Mouse (Mus musculus) gastrocnemius, postnatal 10 days (tissue): ENCODE results near the gene Chrna3. TPM values are rescaled to one million over a fixed set of nuclear protein-coding genes. Genes with fewer than 3 reads are reported as not detected.

Experiments
- DNase-seq: peaks from one replicate; pipeline ENCODE4 v3.0.0; 2021; ENCODE audit warnings: mixed read lengths
- total RNA-seq, 2 experiments: library from RNA; stranded (reverse); gene quantifications; 2 replicates each; pipeline ENCODE4 v1.2.3; 2021

The Chrna3 gene
- total RNA-seq, 2 experiments from 2014 or later, result 0.07 TPM; not detected in 1

- no peak for DNase-seq
Observed at GRCm38 (mm10) chr9:54995645-54996044, 30.7 kb downstream of the Chrna3 start.

DNA sequence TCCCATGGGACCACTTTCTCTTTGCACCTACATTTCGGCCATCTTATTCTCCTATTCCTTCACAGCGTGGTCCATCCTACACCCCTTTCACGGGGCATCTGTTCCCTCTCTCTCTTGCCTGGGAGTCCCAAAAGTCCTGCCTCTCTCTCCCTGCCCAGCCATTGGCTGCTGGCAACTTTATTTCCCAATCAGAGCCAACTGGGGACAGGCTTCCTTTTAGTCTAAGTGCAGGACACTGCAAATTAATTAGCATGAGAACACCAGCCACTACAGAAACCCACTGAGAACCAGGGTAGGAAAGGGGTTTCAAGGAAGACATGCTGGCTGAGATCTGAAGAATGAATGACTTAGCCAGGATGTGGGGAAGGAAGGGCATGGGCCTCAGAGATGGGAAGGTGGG lies 32.0 kb downstream of the Chrna3 start:
- no peak for DNase-seq

GRCm38 (mm10) chr9:54990362-54990761 lies 36.0 kb downstream of the Chrna3 start:
- no peak for DNase-seq

DNA sequence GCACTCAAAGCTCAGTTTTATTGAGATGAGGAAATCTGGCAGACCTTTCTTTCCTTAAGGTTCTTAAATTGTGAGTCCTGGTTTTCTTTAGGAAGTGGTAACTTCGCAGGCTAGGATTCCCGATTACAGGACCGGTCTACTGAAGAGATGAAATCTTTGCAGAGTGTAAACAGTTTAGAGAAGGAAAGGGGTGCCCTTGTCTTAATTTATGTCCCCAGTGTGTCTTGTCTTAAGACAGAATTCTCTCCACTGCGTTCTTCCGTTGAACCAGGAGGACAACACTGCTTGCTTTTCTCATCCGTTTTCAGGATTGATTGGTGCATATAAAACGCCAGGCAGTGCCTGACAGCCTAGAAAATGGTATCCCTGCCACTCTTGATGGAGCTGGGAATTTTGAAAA lies 44.0 kb downstream of the Chrna3 start:
- no peak for DNase-seq

- DNase-seq, result peak; percentile 18
Observed at GRCm38 (mm10) chr9:54981291-54982191, 44.8 kb downstream of the Chrna3 start.

- DNase-seq, result no peak
Observed at GRCm38 (mm10) chr9:54980674-54981073, 45.7 kb downstream of the Chrna3 start, which contains the start of gene Chrna5. Chrna5 (plus strand) TSS chr9:54980880.

GRCm38 (mm10) chr9:54969972-54970637 lies 56.3 kb downstream of the Chrna3 start:
- no peak for DNase-seq

DNA sequence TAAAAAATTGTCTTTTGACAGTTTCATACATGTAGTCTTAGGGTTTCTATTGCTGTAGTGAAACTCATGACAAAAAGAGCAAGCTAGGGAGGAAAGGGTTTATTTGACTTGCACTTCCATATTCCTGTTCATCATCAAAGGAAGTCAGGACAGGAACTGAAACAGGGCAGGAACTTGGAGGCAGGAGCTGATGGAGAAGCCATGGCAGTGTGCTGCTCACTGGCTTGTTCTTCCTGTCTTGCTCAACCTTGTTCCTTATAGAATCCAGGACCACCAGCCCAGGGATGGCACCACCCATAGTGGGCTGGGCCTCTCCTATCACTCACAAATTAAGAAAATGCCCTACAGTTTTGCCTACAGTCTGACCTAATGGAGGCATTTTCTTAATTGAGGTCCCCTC lies 62.7 kb downstream of the Chrna3 start:
- no peak for DNase-seq

- no peak for DNase-seq
Observed at GRCm38 (mm10) chr9:54961059-54961458, 65.3 kb downstream of the Chrna3 start.

Other genes starting within 250 kb of the Chrna3 start
- gene Ireb2, start 162.8 kb downstream of the Chrna3 start, total RNA-seq, result 10 to 100 TPM; 31.6 to 36.2 TPM
- gene Hykk, start 109.3 kb downstream of the Chrna3 start, total RNA-seq, result 1 to 10 TPM; 2.0 to 3.0 TPM
- gene Psma4, start 75.8 kb downstream of the Chrna3 start, total RNA-seq, result 100 to 1,000 TPM; 164 to 166 TPM
- gene AY074887, start 75.6 kb downstream of the Chrna3 start, total RNA-seq, result not detected
- not detected for gene Chrna5, start 45.7 kb downstream of the Chrna3 start, total RNA-seq
- gene Chrnb4, start 22.2 kb upstream of the Chrna3 start, total RNA-seq, result under 1 TPM in 1 of 2 experiments, not detected in 1; 0.09 TPM
- 10 to 100 TPM; 25.8 to 27.2 TPM for gene Ube2q2, start 122.3 kb upstream of the Chrna3 start, total RNA-seq
- 10 to 100 TPM; 20.2 to 21.5 TPM for gene Fbxo22, start 182.4 kb upstream of the Chrna3 start, total RNA-seq